Mouse (Mus musculus): Measurements from ENCODE around the gene Tm9sf2. TPM values are rescaled to one million over a fixed set of nuclear protein-coding genes. Genes with fewer than 3 reads are reported as not detected.

Tm9sf2 gene
- polyA plus RNA-seq, 1 experiment from 2014 or later, result 117 TPM

- 89% methylated on average over 1 of the region's 1 CpGs for WGBS
Measured at GRCm38 (mm10) chr14:122145374-122145773, 38.5 kb downstream of the Tm9sf2 start.

DNA sequence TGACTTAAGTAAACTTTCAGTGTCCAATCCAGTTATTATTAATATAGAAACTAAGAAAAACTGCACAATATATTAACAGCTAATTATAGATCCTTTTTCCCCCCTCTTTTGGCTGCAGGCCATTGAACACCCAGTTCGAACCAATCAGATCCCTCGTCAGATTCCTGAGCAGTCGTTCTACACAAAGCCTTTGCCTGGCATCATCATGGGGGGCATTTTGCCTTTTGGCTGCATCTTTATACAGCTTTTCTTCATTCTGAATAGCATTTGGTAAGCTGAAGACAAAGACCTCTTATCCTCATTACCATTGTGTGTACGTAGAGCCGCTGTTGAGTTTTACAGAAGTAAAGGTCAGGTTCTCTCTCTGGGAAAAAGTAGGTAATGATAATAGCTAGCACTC, 43.8 kb downstream of the Tm9sf2 start:
- H3K9me3 ChIP-seq (ENCODE audit: control insufficient read depth, low read length), result no peaks in the 10 kb centered on the region
- no peak for ATAC-seq
- WGBS, result 29% methylated on average over 5 of the region's 5 CpGs
- no peaks in the 10 kb centered on the region for H3K27me3 ChIP-seq (replicated peaks; ENCODE audit: control insufficient read depth, insufficient read depth, low read length)
- H3K4me2 ChIP-seq (ENCODE audit: low read length), result no peak overlapping the region
- H3K4me3 ChIP-seq (ENCODE audit: low read length), result no peak overlapping the region
- no peaks in the 10 kb centered on the region for H3K4me1 ChIP-seq (ENCODE audit: control insufficient read depth, insufficient read depth, low read depth, low read length)
- no peak overlapping the region for H3K9ac ChIP-seq (ENCODE audit: low read depth, low read length)
- peaks cover 19% of the 10 kb centered on the region; the same call in 1 of the 2 replicates for H3K36me3 ChIP-seq (ENCODE audit: control insufficient read depth, insufficient read depth, low read length)
- H3K27ac ChIP-seq (ENCODE audit: low read depth, low read length), result no peak overlapping the region

More at GRCm38 (mm10) chr14:122145374-122145773, 38.5 kb downstream of the Tm9sf2 start:
- peaks cover 15% of the 10 kb centered on the region for H3K36me3 ChIP-seq (ENCODE audit: control insufficient read depth, insufficient read depth, low read length)
- no peaks in the 10 kb centered on the region for H3K9me3 ChIP-seq (ENCODE audit: control insufficient read depth, low read length)
- no peak for ATAC-seq
- no peak overlapping the region for H3K27ac ChIP-seq (ENCODE audit: low read depth, low read length)
- H3K9ac ChIP-seq (ENCODE audit: low read depth, low read length), result no peak overlapping the region
- no peaks in the 10 kb centered on the region for H3K4me1 ChIP-seq (ENCODE audit: control insufficient read depth, insufficient read depth, low read depth, low read length)
- H3K4me2 ChIP-seq (ENCODE audit: low read length), result no peak overlapping the region
- no peaks in the 10 kb centered on the region for H3K27me3 ChIP-seq (replicated peaks; ENCODE audit: control insufficient read depth, insufficient read depth, low read length)
- no peak overlapping the region for H3K4me3 ChIP-seq (ENCODE audit: low read length)

- H3K27ac ChIP-seq (ENCODE audit: low read depth, low read length), result no peak overlapping the region
- 84% methylated on average over 7 of the region's 7 CpGs for WGBS
- H3K27me3 ChIP-seq (replicated peaks; ENCODE audit: control insufficient read depth, insufficient read depth, low read length), result no peaks in the 10 kb centered on the region
- H3K36me3 ChIP-seq (ENCODE audit: control insufficient read depth, insufficient read depth, low read length), result 0 out of 2 replicates have a peak, but pooled peaks cover 10% of the 10 kb centered on the region
- H3K4me1 ChIP-seq (ENCODE audit: control insufficient read depth, insufficient read depth, low read depth, low read length), result no peaks in the 10 kb centered on the region
- H3K4me3 ChIP-seq (ENCODE audit: low read length), result no peak overlapping the region
- no peak overlapping the region for H3K9ac ChIP-seq (ENCODE audit: low read depth, low read length)
- no peaks in the 10 kb centered on the region for H3K9me3 ChIP-seq (ENCODE audit: control insufficient read depth, low read length)
- ATAC-seq, result no peak
- no peak overlapping the region for H3K4me2 ChIP-seq (ENCODE audit: low read length)
Measured at GRCm38 (mm10) chr14:122157738-122158137, 50.9 kb downstream of the Tm9sf2 start.

- ATAC-seq, result no peak
- Histone ChIP-seq H3K4me1 (ENCODE audit: control insufficient read depth, insufficient read depth, low read depth, low read length) (no peaks in the 10 kb centered on the region), H3K27me3 (replicated peaks; ENCODE audit: control insufficient read depth, insufficient read depth, low read length) (no peaks in the 10 kb centered on the region), H3K4me2 (ENCODE audit: low read length) (no peak overlapping the region), H3K9ac (ENCODE audit: low read depth, low read length) (no peak overlapping the region), H3K27ac (ENCODE audit: low read depth, low read length) (no peak overlapping the region), H3K36me3 (ENCODE audit: control insufficient read depth, insufficient read depth, low read length) (0 out of 2 replicates have a peak, but pooled peaks cover 10% of the 10 kb centered on the region), H3K4me3 (ENCODE audit: low read length) (no peak overlapping the region), H3K9me3 (ENCODE audit: control insufficient read depth, low read length) (no peaks in the 10 kb centered on the region)
- 89% methylated on average over 1 of the region's 1 CpGs for WGBS
Measured at GRCm38 (mm10) chr14:122160916-122161315, 54.1 kb downstream of the Tm9sf2 start.

DNA sequence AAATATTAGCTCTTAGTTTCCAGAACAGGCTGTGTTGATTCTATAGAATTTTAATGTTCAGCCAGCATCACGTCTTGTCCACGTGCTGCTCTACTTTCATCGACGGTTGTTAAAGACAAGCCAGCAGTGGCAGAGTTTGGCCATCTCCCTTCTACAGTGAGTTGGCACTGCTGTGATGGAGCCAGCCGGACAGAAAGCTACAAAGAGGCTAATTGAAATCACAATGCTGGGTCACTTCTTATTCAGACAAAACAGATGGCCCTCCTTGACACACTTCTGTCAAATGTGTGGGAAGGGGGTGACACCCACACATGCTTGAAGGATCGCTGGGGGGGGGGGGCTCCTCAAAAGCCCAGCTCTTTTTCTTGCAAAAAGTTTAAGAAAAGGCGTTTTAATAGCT, 62.1 kb downstream of the Tm9sf2 start:
- Histone ChIP-seq H3K4me3 (ENCODE audit: low read length) (no peak overlapping the region), H3K9ac (ENCODE audit: low read depth, low read length) (no peak overlapping the region), H3K36me3 (ENCODE audit: control insufficient read depth, insufficient read depth, low read length) (0 out of 2 replicates have a peak, but pooled peaks cover 2% of the 10 kb centered on the region), H3K27ac (ENCODE audit: low read depth, low read length) (no peak overlapping the region), H3K9me3 (ENCODE audit: control insufficient read depth, low read length) (no peaks in the 10 kb centered on the region), H3K4me2 (ENCODE audit: low read length) (no peak overlapping the region), H3K27me3 (replicated peaks; ENCODE audit: control insufficient read depth, insufficient read depth, low read length) (no peaks in the 10 kb centered on the region), H3K4me1 (ENCODE audit: control insufficient read depth, insufficient read depth, low read depth, low read length) (no peaks in the 10 kb centered on the region; the same call in 1 of the 2 replicates)
- no peak for ATAC-seq
- WGBS, result 50% methylated on average over 7 of the region's 7 CpGs

GRCm38 (mm10) chr14:122170202-122170781, 63.5 kb downstream of the Tm9sf2 start:
- H3K4me2 ChIP-seq (ENCODE audit: low read length), result no peak overlapping the region
- peak; percentile 37; the same call in 1 of the 2 replicates for ATAC-seq
- no peaks in the 10 kb centered on the region; the same call in 1 of the 2 replicates for H3K4me1 ChIP-seq (ENCODE audit: control insufficient read depth, insufficient read depth, low read depth, low read length)
- peak overlapping the region; percentile 5; the same call in 1 of the 2 replicates for H3K27ac ChIP-seq (ENCODE audit: low read depth, low read length)
- no peaks in the 10 kb centered on the region for H3K36me3 ChIP-seq (ENCODE audit: control insufficient read depth, insufficient read depth, low read length)
- WGBS, result 63% methylated on average over 7 of the region's 7 CpGs
- no peaks in the 10 kb centered on the region for H3K9me3 ChIP-seq (ENCODE audit: control insufficient read depth, low read length)
- no peak overlapping the region for H3K4me3 ChIP-seq (ENCODE audit: low read length)
- H3K9ac ChIP-seq (ENCODE audit: low read depth, low read length), result no peak overlapping the region
- H3K27me3 ChIP-seq (replicated peaks; ENCODE audit: control insufficient read depth, insufficient read depth, low read length), result no peaks in the 10 kb centered on the region

GRCm38 (mm10) chr14:122171031-122171430, 64.2 kb downstream of the Tm9sf2 start:
- no peaks in the 10 kb centered on the region; the same call in 1 of the 2 replicates for H3K4me1 ChIP-seq (ENCODE audit: control insufficient read depth, insufficient read depth, low read depth, low read length)
- H3K27me3 ChIP-seq (replicated peaks; ENCODE audit: control insufficient read depth, insufficient read depth, low read length), result no peaks in the 10 kb centered on the region
- WGBS, result 88% methylated on average over 7 of the region's 7 CpGs
- no peak overlapping the region for H3K27ac ChIP-seq (ENCODE audit: low read depth, low read length)
- ATAC-seq, result no peak
- H3K9ac ChIP-seq (ENCODE audit: low read depth, low read length), result no peak overlapping the region
- no peak overlapping the region for H3K4me3 ChIP-seq (ENCODE audit: low read length)
- no peak overlapping the region for H3K4me2 ChIP-seq (ENCODE audit: low read length)
- no peaks in the 10 kb centered on the region for H3K9me3 ChIP-seq (ENCODE audit: control insufficient read depth, low read length)
- no peaks in the 10 kb centered on the region for H3K36me3 ChIP-seq (ENCODE audit: control insufficient read depth, insufficient read depth, low read length)

GRCm38 (mm10) chr14:122176263-122176798, 69.5 kb downstream of the Tm9sf2 start:
- no peak overlapping the region for H3K9ac ChIP-seq (ENCODE audit: low read depth, low read length)
- H3K27ac ChIP-seq (ENCODE audit: low read depth, low read length), result no peak overlapping the region
- no peaks in the 10 kb centered on the region for H3K36me3 ChIP-seq (ENCODE audit: control insufficient read depth, insufficient read depth, low read length)
- no peaks in the 10 kb centered on the region for H3K9me3 ChIP-seq (ENCODE audit: control insufficient read depth, low read length)
- ATAC-seq, result no peak
- H3K4me1 ChIP-seq (ENCODE audit: control insufficient read depth, insufficient read depth, low read depth, low read length), result no peaks in the 10 kb centered on the region; the same call in 1 of the 2 replicates
- WGBS, result 86% methylated on average over 14 of the region's 14 CpGs
- no peak overlapping the region for H3K4me3 ChIP-seq (ENCODE audit: low read length)
- H3K4me2 ChIP-seq (ENCODE audit: low read length), result no peak overlapping the region
- no peaks in the 10 kb centered on the region for H3K27me3 ChIP-seq (replicated peaks; ENCODE audit: control insufficient read depth, insufficient read depth, low read length)

- no peak overlapping the region for H3K9ac ChIP-seq (ENCODE audit: low read depth, low read length)
- no peak for ATAC-seq
- no peak overlapping the region for H3K4me2 ChIP-seq (ENCODE audit: low read length)
- no peaks in the 10 kb centered on the region for H3K27me3 ChIP-seq (replicated peaks; ENCODE audit: control insufficient read depth, insufficient read depth, low read length)
- H3K4me3 ChIP-seq (ENCODE audit: low read length), result no peak overlapping the region
- no peaks in the 10 kb centered on the region for H3K9me3 ChIP-seq (ENCODE audit: control insufficient read depth, low read length)
- no peaks in the 10 kb centered on the region for H3K36me3 ChIP-seq (ENCODE audit: control insufficient read depth, insufficient read depth, low read length)
- peaks cover 2% of the 10 kb centered on the region; the same call in 1 of the 2 replicates for H3K4me1 ChIP-seq (ENCODE audit: control insufficient read depth, insufficient read depth, low read depth, low read length)
- WGBS, result 59% methylated on average over 16 of the region's 16 CpGs
- H3K27ac ChIP-seq (ENCODE audit: low read depth, low read length), result no peak overlapping the region
Measured at GRCm38 (mm10) chr14:122179262-122179661, 72.4 kb downstream of the Tm9sf2 start.
